Mouse (Mus musculus) layer of hippocampus, adult 11-12 months (tissue): Measurements from ENCODE around the gene Lyst.
A peak's percentile ranks its signal among the peaks of the same experiment; 100 is the strongest.
"Not testable (repeated sequence)": the region's sequence is repeated elsewhere in the genome, so short reads cannot be mapped to it uniquely, and the experiment has no call there.

Experiments
- DNase-seq: peaks from one replicate; pipeline ENCODE4 v3.0.0; 2022; ENCODE audit warnings: low spot score

The Lyst gene

DNA sequence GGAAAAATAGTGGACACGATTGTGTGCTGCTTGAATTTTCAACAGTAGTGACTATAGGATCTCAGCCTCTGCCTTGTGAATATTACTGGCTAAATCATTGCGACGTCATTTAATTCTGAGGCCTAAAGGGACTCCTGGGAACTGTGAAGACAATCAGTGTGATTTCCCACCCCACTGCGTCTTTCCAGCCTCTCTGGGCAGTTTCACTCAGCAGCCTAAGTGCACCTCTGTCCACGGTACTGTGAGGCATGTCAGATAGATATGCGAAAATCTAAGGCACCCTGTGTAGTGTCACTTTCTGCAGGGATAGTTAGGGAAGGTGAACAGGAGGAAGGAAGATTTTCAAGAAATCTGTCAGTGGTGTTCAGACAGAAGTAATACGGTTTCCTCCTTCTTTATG, 193.1 kb downstream of the Lyst start:
- no peak for DNase-seq

DNA sequence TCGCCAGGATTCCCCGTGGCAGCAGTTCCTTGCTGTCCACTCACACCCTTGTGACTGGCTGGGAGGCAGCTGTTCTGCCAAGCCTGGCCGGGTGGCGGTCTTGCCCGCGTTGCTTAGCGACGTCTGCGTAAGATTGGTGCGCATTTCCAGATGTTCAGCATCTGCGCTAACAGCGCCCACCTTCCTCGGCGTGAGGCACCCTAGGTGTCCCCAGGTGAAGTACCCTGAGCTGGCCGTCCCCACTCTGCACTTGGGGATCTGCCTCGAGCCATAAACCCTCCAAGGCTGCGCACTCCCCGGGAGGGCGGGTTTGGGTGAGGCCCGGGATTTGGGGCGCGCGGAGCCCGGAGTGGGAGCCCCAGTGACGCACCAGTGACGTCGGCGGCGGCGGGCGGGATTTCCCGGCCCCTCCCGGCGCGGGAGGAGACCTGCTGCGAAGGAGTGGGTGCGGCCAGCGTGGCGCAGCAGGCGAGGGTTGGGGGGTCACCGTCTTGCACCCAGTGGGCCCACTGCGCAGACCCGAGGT, 193.8 kb downstream of the Lyst start, which contains the start of gene Gng4:
Gene Gng4 (plus strand): TSS at position 166 of the 526 bp plus-strand sequence.
- peak; percentile 62 for DNase-seq

DNA sequence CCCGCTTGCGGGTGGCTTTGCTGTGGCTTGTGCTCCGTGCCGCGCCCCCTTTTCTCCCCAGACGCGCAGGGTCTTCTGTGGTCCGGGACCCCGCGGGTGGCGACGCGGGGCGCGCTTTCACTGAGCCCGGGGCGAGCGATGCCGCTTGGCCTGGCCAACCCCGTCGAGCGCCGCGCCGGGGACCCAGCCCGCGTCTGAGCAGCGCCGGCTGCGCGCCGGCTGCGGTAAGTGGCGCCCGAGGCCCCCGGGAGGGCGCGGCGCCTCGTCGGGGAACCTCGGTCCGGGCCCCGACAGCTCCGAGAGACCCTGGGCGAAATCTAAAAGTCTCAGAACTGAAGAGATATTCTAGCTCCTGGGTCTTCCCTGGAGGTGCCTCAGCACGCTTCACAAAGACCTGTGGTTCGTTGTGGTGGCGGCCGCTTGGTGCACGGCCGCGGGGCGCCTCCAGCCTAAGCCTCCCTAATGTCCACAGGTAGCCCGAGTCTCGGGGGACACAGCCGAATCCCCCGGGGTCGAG, 194.3 kb downstream of the Lyst start:
- DNase-seq, result no peak

DNA sequence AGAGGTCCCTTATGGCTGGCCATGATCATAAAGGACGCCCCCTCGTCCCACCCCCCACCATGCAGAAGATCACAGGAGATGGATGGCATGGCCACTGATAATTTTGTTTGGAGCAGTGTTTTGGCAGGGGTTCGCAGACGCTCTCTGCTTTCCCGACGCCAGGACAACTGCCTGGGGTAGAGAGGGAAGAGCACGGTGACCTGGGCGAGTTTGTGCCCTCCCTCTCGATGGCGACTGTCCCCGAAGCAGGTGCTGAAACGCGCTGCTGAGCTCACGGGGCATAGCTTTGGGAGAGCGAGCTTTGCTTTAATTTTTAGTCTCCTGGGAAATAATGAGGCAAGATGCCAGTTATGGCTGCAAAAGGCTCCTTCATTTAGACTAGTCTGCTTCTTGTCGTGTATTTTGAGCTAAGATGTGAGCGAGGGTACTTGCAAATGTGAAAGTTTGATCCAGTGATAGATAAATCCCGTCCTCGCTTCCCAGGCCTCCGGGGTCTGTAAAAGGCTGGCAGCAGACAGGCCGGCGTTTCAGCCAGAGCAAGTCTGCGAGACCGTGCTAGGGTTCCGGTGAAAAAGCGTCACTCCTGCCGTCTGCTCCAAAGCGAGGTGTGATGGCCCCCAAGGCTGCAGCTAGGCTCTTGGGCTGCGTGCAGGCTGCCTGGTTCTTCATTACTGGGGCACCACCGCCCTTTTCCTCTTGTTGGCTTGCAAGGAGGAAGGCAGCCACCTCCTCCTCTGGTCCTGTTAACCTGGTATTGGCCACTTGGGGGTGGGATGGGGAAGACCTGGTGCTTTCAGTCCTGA, 195.0 kb downstream of the Lyst start:
- DNase-seq, result no peak

DNA sequence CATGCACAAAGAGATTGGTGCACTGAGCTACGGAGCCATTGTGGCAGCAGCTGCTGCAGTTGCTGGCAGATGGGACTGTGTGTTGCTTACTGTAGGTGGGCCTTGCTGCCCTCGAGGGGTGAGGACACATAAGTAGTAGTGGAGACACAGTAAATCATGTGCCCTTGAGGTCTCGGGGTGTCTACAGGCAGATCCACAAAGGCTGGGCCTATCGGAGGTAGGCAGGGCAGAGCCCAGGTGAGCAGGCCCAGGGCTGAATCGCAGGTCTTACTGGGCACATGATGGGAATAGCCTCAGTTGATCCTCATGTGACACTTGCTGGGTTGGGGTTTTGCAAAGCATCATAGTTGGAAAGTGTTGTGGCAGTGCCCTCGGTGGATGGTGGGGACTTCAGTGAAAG, 196.8 kb downstream of the Lyst start:
- no peak for DNase-seq

DNA sequence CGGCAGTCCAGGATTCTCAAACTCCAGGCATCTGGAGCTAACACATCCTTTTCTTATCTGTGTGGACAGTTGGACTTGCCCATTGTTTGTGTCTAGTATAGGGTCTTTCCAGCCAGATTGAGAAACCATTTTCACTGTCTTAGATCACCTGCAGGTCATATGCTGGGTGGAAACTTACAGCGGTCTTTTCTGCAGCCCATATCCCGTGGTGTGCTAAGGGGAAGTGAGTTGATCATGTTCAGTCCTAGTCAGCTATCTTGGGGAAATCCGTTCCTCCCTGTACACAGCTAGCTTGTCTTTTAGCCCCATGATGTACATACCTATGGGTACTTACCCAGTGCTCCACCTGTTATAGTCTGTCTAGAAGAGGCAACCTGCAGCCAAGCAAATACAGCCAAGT, 197.9 kb downstream of the Lyst start:
- no peak for DNase-seq

DNA sequence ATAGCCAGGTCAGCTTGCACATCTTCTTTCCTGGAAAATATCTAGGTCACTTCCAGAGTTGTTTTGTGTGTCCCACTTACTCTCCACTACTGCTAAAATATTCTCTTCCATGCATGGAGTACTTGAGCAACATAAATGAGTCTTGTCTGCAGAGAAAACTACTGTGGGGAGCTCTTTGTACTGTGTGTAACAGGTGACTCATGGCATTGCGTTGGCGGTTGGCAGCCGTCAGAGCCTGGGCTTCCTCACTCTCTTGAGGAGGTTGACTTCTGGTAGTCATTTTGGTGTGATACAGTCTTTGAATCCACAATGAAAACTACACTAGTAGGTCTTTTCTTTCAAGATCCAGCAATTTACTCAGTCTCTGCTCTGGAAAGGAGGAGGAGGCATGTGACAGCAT, 201.8 kb downstream of the Lyst start:
- DNase-seq, result no peak

DNA sequence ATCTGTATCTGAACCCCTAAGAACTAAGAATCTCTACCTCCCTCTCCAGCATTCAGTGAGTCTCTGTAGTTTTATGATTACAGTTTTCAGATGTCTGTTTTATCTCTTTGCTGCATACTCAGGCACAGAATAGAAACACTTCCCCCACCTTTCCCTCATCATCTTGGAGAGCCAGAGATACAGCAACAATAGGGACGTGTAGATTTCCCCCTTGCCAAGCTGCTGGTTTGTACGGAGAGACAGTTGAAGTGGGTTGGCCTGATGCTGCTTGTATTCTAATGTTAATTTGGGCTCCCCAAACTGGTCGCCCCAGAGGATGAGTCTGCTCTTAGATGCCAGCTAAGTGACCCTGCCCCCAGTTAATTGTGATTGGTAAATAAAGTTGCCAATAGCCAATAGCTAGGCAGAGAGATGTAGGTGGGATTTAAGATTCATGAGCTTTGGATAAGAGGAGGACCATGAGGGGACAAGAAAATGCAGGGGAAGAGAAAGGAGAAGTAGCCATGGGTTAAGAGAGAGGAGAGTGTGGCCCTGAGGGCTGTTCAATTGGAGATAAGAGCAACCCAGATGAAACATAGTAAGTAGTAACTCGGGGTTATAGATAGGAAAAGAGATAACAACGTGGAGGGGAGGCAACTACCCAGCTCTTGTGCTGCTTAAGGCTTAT, 205.1 kb downstream of the Lyst start:
- DNase-seq, result no peak

DNA sequence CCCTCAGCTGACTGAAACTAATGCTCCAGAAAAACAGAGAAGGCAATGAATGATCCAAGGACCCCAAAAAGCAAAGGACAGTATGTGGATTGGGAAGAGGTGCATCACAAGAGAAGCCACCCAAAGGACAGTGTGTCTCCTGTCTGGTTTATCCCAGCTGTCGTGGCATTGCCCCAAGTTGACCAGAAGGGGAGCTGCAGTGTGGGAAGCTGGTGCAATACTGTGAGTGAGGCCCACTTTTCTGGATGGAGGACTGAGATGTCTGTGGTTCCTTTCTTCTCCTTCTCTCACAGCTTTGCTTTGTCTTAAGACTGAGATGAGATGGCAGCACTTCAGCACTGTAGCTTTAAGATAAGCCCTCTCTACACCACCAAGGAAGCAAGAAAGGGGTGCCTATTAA, 205.9 kb downstream of the Lyst start:
- no peak for DNase-seq

DNA sequence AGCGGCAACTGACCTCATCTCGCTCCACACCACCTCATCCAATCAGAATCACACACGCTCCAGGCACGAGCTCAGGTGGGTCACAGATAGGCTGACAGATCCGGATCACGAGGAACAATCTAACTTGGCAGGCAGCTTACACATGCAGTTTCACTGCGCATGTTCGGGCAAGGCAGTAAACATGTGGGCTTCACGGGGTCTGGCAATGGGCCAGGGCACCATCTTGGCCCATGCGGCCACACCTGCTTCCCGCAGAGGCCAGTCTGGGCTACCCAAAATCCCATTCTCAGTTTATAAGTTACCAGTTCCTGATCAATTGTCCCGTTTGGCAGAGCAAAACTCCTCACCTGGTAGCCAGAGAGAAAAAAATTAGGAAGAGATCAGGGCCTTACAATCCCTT, 207.6 kb downstream of the Lyst start:
- not testable (repeated sequence) for DNase-seq

DNA sequence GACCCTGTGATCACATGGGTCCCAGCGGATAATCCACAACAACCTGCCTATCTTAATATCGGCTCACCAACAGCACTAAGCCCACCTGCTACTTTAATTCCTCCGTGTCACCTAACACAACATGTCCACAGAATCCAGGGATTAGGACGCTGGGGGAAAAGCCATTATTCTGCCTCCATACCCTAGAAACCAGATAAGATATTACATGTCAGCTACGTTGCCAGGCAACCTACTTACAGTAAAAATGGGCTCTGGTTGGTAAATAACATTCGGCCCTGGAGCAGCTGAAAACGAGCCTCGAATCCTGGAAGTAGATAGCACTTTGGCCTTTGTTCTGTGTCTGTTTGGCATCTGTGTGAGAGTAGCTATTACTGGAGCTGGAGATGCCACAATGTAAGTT, 208.6 kb downstream of the Lyst start:
- no peak for DNase-seq

DNA sequence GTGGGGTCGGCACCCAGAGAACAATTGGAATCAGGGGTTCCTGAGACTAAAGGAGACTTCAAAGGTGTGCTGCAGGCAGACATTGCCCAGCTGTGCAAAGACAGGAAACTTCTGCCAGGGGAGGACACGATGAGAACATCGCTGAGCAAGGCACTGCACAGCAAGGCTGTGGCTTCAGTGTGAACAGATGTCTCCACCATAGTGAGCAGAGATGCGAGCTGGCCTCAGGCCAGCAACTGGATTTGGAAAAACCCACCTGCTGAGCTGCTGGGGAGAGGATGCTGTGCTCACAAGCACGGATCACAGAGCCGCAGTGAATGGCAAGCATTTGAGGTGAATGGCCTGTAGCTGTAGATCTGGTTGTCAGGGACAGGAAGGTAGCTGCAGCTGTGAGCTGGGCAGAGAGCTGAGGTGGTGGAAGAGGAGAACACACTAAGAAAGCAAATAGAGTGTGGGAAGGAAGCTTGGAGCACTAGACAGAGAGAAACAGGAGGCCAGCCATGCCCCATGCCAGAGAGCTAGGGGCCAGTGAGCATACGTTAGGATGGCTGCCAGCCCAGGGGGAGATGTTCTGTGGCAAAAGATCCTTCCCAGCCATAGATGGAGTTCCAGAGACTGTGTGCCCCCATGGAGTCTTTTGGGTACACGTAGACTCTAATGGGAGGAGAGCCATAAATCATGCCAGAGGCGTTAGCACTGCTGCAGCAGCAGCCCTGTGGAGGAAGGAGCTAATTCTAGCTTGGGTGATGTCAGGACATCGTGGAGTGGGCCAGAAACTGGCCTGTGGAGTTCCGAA, 218.3 kb downstream of the Lyst start:
- DNase-seq, result peak; percentile 6

DNA sequence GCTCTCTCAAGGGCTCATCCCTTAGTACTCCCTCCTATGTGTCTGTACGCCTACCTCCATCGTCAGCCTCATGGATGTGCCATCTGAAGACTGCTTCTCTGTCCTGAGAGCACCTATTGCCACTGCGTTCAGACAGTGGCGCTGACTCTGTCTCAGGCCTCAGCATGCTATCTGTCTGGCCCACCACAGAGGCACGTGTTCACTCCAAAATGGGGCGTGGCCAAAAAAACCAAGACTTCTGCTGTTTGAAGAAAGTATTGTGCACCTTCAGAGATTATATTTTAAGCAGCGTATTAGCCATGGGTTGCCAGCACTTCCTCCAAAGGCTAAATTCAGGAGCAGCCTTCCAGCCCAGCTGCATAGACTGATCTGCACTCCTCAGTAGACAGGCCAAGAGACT, 220.7 kb downstream of the Lyst start:
- DNase-seq, result no peak

DNA sequence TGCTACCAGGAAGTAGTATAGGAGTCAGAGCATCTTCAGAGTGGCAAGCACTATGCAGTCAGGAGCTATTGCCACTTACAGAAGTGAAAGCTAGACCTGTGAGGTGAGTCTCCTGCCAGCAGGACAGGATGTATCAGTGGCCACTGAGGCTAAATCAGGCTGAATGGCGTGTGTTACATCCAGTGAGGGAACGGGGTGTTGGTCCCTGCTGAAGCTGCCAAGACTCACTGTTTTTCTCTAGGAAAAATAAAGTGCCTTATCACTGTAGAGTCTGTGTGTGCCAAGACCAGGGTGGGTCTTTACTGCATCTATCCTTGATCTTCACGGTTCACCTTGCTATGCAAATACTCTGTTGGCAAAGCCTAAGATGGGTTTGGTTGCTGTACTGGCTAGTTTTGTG, 228.5 kb downstream of the Lyst start:
- no peak for DNase-seq

DNA sequence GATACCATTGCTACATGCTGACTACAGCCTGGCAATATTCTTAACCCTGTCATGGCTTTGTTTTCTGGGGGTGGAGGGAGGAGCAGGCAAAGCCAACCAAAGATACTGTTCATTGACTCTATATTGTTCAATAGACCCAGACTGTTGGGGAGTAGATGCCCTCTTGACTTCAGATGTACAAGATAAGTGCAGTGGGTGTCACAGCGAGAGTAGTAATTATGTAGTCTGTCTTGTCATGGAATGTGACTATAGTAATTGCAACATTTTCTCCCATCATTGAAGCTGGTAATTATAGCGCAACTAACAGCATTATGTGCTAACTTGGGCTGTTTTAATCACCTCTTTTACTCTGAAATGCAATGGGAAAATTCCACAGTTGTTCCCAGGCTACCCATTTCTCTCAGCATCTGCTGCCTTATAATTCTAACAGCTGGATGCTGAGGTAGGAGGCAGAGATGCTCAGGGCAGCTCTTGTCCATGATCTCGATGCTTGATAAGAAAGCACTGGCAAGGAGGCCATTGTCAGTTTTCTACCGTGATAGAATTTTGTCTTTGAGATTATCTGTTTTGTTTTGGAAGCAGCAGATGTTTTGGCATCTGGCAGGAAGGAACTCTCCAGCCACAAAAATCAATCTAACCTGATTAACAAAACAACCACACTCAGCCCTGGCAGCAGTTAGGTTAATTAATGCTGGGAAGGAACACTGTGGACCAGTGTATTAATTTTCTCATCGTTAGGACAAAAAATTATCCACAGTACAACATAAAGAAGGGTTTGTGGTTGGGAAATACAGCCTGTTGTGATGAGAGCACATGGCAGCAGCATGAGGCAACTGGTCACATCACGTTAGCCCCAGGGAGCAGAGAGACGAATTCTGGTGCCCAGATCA, 230.3 kb downstream of the Lyst start:
- no peak for DNase-seq

DNA sequence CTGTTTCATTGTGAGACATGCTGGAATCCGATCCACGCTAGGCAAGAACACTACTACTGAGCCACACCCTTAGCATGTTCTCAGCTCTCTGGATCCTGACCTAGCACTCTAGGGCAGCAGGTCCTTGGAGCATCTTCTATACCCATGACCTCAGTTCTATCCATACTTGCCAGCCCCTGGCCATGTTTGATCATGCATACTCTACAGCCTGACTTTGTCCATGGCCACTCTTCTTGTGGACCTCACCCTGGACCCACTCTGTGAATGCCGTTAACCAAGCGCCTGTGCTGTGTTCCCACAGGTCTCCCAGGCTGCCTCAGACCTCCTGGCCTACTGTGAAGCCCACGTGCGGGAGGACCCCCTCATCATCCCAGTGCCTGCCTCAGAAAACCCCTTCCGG, 234.7 kb downstream of the Lyst start:
- no peak for DNase-seq

DNA sequence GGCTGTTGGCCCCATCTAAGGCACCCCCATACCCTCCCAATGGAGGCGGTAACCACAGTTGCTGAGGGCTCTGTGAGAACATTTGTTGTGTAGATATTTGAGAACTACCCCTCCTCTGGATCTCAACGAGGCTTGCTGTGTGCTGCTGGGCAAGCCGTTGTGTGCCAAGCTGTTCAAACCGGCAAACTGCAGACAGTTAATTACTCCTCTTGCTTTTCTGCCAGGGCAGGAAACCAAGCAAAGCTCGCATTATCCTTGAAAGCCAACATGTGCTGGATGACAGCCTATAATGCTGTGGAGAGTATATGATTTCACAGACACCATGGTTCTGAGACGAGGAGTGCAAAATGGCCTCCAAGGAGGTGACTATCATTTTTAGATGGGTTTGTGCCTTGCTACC, 236.3 kb downstream of the Lyst start:
- no peak for DNase-seq

DNA sequence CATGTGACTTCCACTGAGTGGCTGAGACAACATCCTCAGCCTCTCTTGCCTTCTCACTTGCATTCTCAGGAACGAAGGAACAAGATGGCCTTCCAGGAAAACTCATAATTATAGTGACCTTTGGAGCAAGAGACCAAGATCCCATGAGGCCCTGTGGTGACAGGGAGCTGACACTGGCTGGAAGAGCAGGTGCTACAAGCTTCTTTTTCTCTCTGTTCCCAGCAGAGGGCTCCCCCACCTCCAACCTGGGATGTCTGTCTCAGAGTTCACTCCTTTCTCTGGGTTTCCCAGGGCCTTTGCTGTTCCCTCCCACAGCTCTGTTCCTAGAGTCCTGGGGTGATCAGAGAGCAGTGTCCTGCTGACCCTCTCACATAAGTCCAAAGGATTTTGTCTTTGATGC, 237.9 kb downstream of the Lyst start:
- no peak for DNase-seq
